Mouse (Mus musculus) lung, postnatal 4 days (tissue): ENCODE measurements around the gene Ahnak.

Experiments
- DNase-seq, 2 experiments: peaks; one replicate each; pipeline ENCODE4 v3.0.0; 2021

Ahnak gene

DNA sequence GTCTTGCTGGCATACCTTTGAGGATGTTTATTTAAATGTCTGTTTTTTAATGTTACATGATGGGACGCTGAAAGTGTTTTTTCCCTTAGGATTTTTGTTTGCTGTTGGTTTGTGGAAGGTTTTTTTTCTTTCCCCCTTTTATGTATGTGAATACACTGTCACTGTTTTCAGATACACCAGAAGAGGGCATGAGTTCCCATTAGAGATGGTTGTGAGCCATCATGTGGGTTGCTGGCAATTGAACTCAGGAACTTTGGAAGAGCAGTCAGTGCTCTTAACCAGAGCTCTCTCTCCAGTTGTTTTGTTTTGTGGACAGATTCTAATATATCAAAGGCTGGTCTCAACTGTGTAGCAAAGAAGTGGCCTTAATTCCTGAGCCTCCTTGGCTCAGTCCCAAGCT, 14.4 kb upstream of the Ahnak start:
- no peak for DNase-seq

DNA sequence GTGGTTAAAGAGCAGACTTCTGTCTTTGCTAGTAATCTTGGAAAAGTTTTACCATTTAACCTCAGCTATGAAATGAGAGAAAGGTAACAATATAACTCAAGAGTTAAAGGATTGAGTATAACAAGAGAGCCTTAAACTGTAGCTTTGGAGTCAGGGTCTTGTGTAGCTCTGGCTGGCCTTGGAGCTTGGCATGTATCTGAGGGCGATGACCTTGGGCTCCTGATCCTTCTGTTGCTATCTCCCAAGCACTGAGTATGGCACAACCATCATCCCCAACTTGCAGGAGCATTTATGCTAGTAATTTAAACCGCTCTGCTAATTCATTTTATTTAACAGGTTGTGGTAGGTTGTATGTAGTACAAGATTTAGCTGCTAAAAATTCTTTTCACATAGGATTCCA, 13.6 kb upstream of the Ahnak start:
- DNase-seq = no peak

DNA sequence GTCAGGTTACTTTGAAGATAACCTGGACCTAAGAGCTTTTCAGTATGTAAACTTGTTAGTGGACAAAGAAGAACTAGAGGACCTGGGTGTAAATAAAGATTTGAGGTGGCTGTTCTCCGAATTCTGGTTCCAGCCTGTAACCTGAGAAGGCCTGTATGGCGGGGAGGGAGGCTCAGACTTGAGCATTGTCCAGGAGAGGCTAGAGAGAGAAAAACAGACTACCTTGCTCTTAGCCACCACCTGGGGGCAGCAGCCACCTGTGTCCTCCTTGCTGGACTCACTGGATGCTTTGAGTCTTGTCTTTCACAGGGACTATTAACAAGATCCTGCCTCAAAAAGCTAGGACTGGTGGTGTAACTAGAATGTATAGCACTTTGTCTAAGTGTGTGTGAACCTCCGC, 12.5 kb upstream of the Ahnak start:
- peak; percentile 66 to 70 for DNase-seq

DNA sequence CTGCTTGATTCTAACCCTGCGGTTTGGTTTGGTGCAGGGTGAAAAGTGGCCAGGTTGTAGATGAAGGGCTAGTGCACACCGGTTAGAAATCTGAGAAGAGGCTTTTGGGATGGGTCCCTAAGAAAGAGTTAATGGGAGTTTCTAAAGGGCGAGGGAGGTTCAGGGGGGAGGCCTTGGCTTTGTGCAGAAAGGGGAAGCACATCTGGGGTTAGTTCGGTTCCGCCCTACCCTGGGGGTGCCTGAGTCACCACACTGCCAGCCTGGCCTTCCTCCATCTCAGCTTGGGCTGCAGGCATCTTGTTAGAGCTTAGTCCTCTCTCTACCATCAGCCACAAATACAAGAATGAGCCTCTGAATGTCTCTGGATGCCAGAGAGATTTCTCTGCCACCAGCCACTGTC, 8.3 kb upstream of the Ahnak start:
- peak; percentile 57 to 59 for DNase-seq

DNA sequence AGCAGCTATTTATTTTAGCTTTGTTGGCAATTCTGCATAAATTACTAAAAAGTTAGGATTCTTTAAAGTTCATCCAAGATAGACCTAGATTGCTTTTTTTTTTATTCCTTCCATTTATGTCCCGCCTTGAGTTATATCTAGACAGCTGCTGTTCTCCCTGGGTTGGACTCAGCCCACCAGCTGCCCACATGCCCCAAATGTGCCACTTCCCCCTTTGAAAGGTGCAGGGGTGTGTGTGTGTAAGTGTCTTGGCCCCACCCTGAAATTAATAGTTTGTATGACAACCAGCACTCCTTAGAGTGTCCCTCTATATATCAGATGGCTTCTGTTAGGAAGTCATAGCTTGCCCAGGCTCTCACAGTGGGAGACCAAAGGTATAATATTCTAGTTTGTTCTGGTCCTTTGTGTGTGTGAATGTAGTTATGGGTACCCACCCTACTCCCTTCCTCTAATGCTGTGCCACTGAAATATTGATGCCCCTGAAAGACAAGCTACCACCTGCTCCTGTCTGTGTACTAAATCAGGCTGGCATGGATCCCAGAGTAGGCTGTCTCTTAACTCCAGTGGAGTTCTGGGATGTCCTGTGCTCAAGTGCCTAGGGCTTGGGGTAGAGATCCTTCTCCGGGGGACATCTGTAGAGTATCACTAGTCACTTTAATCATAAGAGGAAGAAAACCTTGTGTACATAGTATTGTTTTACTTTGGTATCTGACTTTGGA, 7.5 kb upstream of the Ahnak start:
- no peak for DNase-seq

DNA sequence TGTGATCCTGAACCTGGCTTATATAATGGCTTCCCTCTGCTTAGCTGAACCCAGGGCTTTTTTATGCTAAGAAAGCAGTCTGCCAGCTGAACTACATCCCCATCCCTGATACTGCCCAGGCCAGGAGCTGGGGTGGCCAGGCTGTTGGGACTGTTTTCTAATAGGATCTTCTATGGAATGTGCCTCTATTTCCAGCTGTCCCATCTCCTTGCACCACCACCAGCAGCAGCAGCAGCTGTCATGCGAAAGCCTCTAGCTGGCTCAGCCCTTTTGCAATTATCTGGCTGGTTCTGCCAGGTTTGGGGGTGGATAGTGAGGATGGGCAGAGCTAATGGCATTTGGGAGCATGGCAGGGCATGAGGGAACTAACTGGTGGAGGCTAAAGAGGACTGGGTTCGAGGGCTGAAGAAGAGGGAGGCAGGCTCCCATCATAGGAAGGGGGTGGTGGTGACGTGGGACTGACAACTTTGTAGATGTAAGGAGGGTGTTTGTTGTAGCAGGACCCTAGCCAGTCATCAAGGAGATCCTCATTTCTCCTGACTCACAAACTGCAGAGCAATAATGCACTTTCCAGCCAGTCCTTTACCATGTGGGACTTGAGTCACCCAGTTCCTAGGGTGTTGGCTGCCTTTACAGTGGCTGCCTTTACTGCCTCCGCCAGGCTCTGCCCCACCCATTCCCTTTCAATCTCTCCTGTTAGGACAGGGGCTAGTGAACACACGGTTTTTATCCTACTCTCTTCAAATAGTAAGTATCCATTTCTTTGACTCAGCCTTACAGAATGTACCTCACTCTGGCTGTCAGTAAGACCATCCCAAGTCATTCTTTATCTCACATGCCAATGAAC, 6.6 kb upstream of the Ahnak start:
- peak; percentile 43 to 78 for DNase-seq

DNA sequence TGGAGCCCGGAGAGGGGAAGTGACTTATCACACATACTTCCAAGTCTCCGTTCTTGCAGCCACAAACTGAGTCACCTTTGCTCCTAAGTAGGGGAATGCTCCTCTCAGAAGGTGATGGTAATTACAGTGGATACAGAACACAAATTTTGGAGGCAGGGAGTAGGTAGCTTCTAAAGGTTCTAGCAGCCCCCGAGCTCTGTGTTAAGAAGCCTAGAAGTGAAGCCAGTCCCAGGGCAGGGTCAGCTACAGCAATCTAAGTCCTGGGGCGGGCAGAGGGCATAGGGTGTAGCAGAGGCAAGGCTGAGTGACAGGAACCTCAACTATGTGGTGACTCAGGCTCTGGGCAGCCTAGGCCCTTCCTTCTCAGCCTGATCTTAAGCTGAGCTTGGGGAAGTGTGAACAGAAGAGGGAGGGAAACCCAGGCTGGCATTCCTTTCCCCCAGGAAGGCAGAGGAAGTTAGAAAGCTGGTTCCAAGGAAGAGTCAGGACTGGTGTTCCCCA, 5.9 kb upstream of the Ahnak start:
- peak; percentile 67 to 73 for DNase-seq

DNA sequence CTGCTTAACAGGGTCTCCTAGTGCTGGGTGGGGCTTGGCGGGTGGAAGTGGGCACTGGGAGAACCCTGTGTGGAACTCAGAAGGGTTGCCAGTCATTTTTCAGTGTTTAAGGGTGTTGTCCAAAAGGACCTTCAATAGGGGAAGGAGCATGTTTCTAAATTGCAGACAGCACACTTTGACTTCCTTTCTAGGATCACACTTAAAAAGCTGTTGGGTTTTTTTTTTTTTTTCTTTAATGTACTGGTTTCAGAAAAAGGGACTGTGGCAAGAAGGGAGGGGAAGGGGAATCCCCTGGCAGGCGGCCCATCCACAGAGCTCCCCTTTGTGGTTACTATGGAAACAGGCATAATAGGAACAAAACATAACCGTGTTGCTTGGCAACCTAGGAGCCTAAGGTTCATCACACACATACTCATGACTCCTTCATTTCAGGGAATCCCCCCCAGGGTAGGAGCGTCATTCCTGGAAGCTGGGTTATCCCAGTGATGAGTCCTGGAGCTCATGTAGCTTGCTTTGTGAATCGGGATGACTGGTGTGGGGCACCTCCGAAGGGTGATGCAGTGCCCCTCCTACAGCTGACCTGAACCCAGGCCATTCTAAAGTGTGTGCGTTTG, 4.7 kb upstream of the Ahnak start:
- peak; percentile 87 to 92 for DNase-seq

DNA sequence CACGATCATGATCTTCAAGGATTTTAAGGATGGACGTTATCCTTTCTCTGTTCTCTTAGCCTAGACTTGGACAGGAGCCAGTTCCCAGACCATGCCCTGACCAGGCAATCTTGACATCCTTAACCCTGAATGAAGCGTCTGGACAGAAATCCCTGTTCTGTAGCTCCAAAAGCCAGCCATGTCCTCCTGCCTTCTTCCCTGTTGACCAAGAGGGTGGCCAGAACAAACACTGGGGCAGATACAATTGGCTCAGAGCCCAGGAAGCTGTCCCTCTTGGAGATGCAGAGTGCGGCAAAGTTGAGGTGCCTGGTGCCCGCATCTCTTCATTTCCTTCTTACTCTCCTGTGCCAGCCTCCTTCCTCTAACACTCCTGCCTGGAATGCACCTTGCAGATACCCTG, 3.2 kb upstream of the Ahnak start:
- peak in 1 of 2 experiments; percentile 42 for DNase-seq

DNA sequence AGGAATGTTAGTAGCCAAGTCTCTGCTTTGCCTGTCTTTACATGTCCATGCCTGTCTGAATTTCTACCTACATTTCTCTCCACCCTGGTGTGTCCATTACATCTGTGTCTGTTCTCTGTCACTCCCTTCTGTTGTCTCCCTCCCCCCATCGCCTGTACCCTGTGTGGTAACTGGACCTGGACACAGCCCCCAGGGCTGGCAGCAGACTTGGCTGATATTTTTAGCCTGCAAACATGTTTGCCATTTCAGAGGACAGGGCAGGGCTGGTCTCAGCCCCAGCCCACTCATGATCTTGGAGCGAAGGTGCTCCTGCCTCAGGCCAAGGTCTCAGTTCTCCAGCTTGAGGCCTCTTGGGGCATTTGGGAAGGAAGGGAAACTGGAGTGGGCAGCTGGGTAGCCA, 1.3 kb upstream of the Ahnak start:
- DNase-seq = peak in 1 of 2 experiments; percentile 46

DNA sequence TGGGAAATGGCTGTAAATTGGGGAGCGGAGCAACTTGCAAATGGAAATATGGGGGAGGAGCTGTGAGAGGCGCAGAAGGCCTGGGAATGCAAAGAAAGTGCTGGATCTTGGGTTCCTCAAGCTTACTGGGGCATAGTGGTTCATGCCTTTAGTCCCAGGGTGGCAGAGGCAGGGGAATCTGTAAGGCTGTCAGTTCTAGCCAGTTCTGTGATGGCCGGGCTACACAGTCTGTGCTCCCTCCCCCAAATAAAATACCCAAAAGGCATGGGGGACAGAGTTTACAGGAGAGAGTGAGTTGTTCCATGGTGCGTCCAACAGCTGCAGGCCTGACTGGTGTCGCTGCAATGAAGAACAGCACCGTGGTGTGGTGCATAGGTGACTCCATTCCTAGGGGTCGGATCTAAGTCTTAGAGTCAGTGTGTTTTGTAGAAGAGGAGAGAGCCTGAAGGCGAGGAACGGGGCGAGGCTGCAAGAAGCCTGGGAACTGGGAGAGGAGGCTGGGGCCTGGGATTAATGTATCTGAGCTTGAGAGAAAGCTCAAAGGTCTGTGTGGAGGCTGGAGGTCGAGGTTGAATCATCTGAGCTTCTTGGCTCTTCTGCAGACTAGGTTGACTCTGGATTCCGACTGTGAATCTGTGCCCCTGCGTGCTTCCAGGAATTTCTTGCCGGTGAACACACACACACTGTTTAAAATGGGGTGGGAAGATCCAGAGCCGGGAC, 578 bp upstream of the Ahnak start:
- no peak for DNase-seq

DNA sequence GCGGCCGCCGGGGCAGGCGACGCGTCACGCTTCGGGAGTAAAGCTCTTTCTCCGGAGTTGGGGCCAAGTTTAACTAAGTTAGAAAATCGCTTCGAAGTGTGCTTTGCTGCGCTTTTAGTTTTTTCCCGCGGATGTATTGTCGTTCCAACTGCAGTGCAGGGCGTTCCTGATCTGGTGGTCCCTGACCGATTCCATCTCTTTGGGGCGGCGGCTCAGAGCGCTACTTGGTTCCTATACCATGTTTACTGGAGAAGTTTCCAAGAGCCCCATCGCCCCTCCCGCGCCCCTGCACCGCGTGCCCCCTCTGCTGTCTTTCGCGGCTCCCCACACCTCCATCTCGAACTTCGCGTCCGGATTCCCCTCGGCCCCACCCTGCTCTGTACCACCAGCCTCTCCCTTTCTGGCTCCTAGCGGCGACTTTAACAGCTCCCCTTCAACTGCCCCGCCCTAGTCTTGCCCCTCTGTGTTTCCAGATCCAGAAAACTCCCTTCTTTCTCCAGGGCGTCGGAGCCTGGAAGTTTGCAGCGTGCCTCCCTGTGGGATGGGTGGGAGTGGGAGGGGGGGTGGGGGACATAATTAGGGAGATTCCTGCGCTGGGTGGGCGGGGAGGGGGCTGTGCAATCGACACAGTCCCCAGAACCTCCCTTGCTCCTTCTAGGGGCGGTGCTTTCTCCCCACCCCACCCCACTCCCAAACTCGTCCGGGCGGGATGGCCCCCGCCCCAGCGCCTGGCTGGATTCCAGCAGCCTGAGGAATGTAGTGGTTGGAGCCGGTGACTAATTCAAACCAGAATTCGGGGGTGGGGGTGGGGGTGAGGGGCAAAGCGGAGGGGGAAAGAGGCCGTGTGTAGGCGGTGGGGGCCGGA, 715 bp downstream of the Ahnak start:
- DNase-seq = peak; percentile 93 to 96

DNA sequence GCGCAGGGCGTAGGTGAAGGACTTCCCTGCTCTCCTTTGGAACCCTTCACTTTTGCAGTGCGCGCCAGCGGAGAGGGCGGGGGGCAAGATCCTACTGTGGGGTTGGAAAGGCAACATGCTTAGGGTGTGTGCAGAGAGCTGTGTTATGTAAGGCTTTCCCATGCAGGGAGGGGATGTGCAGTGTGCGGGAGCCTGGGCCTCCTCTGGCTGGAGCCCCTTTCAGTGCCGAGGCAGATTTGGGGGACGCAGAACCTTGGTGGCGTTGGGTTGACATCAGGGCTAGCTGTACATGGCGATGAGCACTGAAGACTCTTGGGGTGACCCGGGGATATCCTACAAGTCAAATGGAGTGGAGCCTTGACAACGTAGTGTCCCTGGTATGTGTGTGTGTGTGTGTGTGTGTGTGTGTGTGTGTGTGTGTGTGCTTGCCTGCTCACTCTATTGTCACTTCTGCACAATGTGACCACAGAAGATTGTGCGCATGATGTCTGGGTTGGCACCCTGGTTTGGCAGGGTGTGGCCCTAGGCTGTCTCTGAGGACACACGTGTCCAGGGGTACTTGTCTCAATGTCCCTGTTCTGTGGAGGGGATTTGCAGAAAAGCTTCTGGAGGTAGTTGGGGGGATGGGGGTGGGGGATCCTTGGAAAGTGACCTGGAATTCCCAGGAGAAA, 1.5 kb downstream of the Ahnak start:
- DNase-seq = peak; percentile 51 to 53

DNA sequence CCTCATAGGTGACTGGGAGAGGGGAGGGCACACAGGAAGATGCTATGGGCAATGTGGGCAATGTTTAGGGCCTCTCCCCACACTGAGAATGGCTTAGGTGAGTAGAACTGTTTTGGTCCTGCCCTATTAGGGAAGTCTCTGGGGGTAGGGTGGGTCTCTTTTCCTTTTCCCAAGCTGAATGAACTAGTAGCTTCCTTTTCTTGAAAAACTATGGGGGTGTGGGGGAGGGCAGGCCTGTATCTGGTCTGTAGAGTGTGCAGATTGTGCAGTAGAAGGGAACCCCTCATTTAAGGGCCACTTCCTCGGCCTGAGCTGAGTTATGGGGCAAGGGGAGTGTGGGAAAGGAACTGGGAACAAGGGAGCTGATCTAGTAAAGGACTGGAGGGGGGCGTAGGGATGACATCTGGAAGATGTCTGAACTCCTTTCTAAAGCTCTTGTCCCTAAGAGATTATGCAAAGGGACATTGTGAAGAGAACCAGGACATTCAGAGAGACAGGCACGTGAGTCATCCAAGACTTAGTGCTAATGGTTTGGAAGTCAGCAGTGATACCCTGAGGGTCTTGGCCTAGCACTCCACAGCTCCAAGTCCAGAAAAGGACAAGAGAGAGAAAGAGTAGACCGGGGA, 2.3 kb downstream of the Ahnak start:
- DNase-seq = no peak

DNA sequence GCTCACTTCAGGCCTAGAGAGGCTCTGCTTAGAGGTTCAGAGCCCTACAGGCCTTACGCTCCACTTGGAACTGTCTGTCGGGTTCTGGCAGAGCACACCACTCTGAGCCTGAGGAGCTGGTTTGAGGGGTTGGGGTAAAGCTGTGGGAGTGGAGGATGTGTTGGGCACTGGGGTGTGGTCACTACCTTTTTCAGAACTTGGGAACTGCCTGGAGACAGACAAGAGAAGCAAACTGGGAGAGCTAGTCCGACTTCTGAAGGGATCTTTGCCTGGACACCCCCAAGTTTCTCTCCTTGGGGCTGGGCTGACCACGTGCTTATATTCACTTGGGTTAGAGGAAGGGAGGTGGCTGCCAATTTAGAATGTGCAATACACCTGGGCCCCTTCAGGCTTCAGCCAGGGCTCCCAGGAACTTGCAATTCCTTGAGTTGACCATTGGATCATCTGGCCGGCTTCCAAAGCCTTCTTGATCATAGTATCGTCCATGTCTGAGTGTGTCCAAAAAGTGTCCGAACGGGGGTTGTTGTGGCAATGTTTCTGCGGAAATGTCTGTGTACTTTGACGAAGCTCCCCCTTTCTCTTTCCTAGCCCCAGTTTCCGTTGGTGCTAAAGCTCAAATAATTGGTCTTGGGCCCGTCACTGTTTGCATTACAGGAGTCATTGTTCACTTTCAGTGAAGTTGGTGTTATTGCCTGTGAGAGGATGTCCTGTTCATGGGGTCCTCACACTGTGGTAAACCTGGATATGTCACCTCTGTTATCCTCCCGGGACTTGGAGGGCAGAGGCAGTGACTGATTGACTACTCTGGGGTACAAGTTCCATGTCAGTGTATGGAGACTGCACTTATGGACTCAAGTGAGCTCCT, 3.0 kb downstream of the Ahnak start:
- peak; percentile 49 to 51 for DNase-seq

DNA sequence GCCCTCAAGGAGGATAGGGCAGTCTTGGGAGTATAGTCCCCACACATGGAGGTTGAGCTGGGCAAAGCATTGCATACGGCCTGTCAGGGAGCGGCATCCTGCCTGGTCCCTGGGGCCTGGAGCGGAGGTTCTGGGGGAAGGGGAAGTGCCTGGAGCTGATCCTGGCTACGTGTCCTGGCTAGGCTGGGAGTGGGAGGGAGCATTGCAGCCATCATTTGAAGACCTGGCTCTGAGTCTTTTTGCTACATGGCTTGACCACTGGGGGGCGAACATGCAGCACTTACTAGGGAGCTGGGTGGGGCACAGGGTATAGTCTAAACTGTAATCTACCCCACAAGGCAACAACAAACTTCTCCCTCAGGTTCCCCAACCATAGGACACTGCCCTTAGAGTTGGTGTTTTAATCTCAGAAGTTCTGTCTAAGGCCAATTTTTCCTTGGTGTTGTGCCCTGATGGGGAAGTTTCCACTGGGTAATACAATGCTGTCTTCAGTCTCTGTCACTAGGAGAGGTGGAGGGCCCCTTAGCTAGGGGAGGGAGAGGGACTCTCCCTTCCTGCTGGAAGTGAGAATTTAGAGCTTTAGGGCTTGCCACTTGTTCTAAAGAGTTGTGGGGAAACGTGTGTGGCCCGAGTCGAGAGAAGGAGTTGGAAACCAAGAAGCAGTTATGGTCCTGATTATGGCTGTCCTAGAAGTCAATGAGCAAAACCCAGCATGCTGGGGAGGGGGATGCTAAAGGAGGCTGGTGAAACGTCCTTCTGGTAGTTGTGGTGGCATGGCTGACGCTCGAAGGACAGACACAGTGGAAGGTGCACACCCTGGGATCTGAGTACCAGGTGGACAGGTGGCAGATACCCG, 3.9 kb downstream of the Ahnak start:
- DNase-seq = peak; percentile 89 to 93

DNA sequence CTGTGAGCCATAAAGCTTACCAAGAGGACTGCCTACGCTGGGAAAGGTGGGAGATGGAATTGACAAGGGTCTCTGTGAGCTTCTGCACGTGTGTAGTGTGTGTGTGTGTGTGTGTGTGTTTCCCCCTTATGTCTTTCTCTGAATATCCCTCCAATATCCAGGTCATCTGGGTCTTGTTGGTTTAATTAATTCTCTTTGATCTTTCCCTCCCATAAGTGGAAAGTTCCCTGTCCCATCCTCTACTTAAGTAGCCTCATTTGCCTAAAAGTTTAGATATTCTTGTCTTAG, 4.5 kb downstream of the Ahnak start:
- no peak for DNase-seq

DNA sequence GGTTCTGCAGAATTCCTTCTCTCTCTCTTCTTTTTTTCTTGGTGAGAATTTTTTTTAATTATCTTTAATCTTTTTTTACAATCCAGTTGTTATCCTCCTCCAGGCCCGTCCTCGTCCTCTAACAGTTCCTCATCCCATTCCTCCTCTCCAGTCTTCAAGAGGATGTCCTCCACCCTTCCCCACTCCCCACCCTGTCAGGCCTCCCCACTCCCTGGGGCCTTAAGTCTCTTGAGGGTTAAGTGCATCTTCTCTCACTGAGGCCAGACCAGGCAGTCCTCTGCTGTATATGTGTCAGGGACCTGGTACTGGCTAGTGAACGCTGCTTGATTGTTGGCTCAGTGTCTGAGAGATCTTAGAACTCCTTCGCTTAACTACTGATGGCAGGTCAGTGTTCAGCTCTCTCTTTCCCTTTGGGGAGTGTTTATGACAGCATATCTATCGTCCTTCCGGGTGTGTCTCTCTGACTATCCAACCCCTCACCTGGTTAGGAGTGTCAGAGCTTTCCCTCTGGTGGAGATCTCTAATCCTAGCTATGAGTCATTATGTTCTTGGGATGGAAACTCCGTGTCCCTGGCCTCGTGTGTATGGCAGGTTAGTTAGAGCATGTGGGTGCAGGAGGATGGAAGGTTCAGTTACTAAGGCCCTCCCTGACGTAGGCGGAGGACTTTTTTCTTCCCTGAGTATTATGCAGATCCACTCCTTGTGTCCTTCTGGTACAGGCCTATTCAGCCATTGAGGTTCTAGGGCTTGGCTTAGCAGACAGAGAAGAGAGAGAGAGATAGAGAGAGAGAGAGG, 5.9 kb downstream of the Ahnak start:
- no peak for DNase-seq
